Mouse (Mus musculus): Measurements from ENCODE around the gene Satl1. TPM values are rescaled to one million over a fixed set of nuclear protein-coding genes. Genes with fewer than 3 reads are reported as not detected.

Satl1 gene
- polyA plus RNA-seq, 1 experiment, result not detected

DNA sequence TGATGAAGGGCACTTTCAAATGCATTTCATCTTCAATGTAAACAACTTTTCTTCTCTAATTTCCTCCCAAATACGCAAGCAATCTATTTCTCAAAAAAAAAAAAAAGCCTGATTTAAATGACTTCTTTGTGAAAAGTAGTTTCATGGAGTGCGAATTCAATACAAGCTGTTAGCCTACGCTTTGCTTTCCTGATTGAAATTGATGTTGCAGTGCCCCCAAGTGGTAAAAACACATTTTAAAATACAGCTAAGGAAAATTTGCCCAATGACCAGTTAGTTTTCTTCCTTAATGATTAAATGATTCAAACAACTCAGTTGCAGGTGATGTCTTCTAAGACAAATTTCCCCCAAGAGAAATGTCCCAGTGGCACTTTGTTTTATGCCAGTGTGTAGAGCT lies 58.2 kb downstream of the Satl1 start:
- H3K4me1 ChIP-seq (ENCODE audit: control insufficient read depth, insufficient read depth, insufficient read length, low read length), result no peaks in the 10 kb centered on the region
- 52% methylated on average over 3 of the region's 3 CpGs for WGBS
- no peak overlapping the region for H3K4me3 ChIP-seq (ENCODE audit: low read depth, low read length)
- no peaks in the 10 kb centered on the region for H3K36me3 ChIP-seq (ENCODE audit: control insufficient read depth, insufficient read depth, low read length)
- no peak overlapping the region for H3K27ac ChIP-seq (ENCODE audit: insufficient read depth, low read depth, low read length)
- TF ChIP-seq CTCF (IDR thresholded peaks at IDR 0.05; ENCODE audit: extremely low read depth, insufficient read length, insufficient replicate concordance, low read depth, low read length) (no peak), POLR2A (IDR thresholded peaks at IDR 0.05; ENCODE audit: low read depth, low read length) (no peak)
- H3K27me3 ChIP-seq (ENCODE audit: control insufficient read depth, insufficient read depth, low read length), result no peaks in the 10 kb centered on the region

DNA sequence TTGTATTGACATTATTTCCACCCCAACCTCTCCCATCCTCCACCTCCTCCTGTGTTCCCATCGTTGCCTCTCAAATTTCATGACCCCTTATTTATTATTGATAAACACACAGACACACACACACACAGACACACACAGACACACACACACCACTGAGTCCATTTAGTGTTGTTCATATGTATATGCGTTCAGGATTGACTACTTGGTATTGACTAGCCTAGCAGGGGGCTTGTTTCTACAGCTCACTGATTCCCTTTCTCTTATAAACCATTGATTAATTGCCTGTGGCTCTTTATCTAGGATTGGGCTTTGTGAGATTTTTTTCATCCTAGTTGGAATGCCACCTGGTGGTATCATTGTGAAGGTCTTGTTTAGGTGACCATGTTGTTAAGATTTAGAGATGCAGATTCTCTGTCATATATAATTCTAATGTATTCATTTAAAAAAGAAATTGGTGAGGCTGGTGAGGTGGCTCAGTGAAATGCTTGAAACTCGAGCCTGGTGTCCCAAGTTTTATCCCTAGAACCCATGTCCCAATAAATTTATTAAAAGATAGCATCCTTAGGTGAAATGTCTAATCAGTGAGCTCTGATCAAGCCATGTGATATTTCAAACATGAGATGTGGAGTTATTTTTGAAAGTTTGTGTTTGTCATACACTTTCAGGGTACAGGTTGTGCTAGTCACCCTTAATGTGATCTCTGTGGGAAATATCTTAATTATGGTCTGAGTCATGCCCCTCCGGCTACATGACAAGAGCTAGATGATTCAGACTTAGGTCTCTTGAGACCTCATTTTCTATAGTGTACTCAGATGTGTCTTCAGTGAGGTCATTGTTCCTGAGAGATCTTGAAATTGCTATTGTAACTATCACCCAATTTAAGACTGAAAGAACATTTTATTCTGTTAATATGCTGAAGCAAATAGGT lies 58.8 kb downstream of the Satl1 start:
- Histone ChIP-seq H3K36me3 (ENCODE audit: control insufficient read depth, insufficient read depth, low read length) (no peaks in the 10 kb centered on the region), H3K4me3 (ENCODE audit: low read depth, low read length) (no peak overlapping the region), H3K27ac (ENCODE audit: insufficient read depth, low read depth, low read length) (no peak overlapping the region), H3K27me3 (ENCODE audit: control insufficient read depth, insufficient read depth, low read length) (no peaks in the 10 kb centered on the region), H3K4me1 (ENCODE audit: control insufficient read depth, insufficient read depth, insufficient read length, low read length) (no peaks in the 10 kb centered on the region)
- no peak for TF ChIP-seq CTCF (IDR thresholded peaks at IDR 0.05; ENCODE audit: extremely low read depth, insufficient read length, insufficient replicate concordance, low read depth, low read length)
- no peak for TF ChIP-seq POLR2A (IDR thresholded peaks at IDR 0.05; ENCODE audit: low read depth, low read length)
- 72% methylated on average over 4 of the region's 4 CpGs for WGBS

DNA sequence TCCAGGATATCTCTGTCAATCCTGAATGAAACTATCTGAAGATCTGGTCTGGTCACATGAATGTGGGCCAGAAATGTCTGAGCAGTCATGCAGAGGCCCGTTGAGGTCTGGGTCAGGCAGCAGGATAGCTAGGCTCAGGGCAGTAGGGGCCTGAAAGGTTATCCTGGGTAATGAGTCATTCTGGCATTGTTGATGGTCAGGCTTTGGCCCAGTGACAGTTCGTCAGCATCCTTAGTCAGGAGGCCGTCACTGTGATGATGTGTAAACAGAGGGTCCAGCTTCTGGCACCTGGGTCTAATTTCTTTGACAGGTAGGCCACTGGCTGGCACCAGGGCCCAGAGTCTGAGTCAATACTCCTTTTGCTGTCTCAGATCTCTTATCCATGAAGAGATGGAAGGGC lies 67.1 kb downstream of the Satl1 start:
- Histone ChIP-seq H3K4me3 (ENCODE audit: low read depth, low read length) (no peak overlapping the region), H3K27me3 (ENCODE audit: control insufficient read depth, insufficient read depth, low read length) (no peaks in the 10 kb centered on the region), H3K4me1 (ENCODE audit: control insufficient read depth, insufficient read depth, insufficient read length, low read length) (no peaks in the 10 kb centered on the region), H3K27ac (ENCODE audit: insufficient read depth, low read depth, low read length) (no peak overlapping the region), H3K36me3 (ENCODE audit: control insufficient read depth, insufficient read depth, low read length) (peaks cover 3% of the 10 kb centered on the region; the same call in 1 of the 2 replicates)
- WGBS, result 84% methylated on average over 3 of the region's 3 CpGs
- TF ChIP-seq CTCF (IDR thresholded peaks at IDR 0.05; ENCODE audit: extremely low read depth, insufficient read length, insufficient replicate concordance, low read depth, low read length) (no peak), POLR2A (IDR thresholded peaks at IDR 0.05; ENCODE audit: low read depth, low read length) (no peak)

Other genes with a start within 250 kb of the Satl1 start
- not detected in 2 replicates for gene 4933403O08Rik, start 167.7 kb downstream of the Satl1 start, polyA plus RNA-seq (2012; rRNA removed)
- 0.74 and 1.3 TPM in 2 replicates for gene Apool, start 95.4 kb downstream of the Satl1 start, polyA plus RNA-seq (2012; rRNA removed)
- gene 2010106E10Rik, start 88.5 kb upstream of the Satl1 start, polyA plus RNA-seq (2012; rRNA removed), result 15.6 and 39.1 TPM in 2 replicates
- not detected in 2 replicates for gene Zfp711, start 193.7 kb upstream of the Satl1 start, polyA plus RNA-seq (2012; rRNA removed)

Measured in small intestine, adult 2 months (tissue).